Mouse (Mus musculus) megakaryocyte progenitor cell, adult 5-6 weeks (primary cell): Measurements from ENCODE around the gene Npw. TPM values are rescaled to one million over a fixed set of nuclear protein-coding genes. Genes with fewer than 3 reads are reported as not detected.
A peak's percentile ranks its signal among the peaks of the same experiment; 100 is the strongest.
"Not testable (repeated sequence)": the region's sequence is repeated elsewhere in the genome, so short reads cannot be mapped to it uniquely, and the experiment has no call there.

Experiments
- ATAC-seq: replicated peaks from 2 replicates; pipeline ENCODE4 v1.8.0; 2016; ENCODE audit warnings: mild to moderate bottlenecking, moderate TSS enrichment, inconsistent platforms; ENCODE audit not compliant: poor library complexity
- total RNA-seq, 2 experiments: library from RNA; stranded (forward) in 1 of 2; stranded (reverse) in 1 of 2; fragments of 157-497, 149-512 nt in 1 of 2; fragments of 200-1000 nt in 1 of 2; gene quantifications; 2 replicates each; pipeline versions ENCODE4 v1.2.3 to v1.2.4; 2015 to 2017

The Npw gene
- total RNA-seq, 2 experiments from 2014 or later, result not detected

DNA sequence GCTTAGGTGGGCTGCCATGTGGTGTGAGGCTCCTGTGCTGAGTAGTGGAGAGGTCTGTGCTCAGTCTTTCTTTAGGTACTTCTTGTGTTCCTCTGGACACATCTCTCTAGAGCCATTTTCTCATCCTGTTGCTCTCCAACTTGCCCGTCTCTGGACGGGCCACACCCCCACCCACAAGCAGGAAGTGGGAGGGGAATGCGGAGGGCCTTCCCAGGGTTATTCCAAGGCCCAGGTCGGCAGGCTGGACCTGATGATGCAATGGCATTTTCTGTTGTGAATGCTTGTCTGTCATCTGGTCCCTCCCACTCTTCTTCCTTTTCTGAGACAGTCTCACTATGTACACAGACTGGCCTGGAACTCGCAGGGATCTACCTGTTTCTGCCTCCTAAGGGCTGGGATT is 13.9 kb upstream of the Npw start:
- ATAC-seq, result peak; percentile 7; the same call in 1 of the 2 replicates

DNA sequence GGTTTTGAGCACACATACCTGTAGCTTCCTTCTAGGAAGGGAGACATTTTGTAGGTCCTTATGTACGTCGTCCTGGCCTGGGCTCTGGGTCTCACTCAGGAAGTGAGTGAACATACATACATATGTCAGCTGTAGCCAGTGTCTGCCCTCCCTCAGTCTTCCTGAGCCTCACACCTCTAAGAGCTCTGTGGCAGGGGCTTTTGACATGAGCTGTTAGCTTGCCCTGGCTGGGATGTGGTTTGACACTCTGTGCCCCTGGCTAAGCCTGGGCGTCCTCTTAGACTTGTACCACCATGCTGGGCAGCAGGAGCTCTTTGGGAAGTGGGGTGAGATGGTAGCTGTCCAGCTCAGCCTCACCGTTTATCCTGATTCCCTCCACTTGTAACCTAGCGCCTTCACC is 13.1 kb upstream of the Npw start:
- ATAC-seq, result no peak

DNA sequence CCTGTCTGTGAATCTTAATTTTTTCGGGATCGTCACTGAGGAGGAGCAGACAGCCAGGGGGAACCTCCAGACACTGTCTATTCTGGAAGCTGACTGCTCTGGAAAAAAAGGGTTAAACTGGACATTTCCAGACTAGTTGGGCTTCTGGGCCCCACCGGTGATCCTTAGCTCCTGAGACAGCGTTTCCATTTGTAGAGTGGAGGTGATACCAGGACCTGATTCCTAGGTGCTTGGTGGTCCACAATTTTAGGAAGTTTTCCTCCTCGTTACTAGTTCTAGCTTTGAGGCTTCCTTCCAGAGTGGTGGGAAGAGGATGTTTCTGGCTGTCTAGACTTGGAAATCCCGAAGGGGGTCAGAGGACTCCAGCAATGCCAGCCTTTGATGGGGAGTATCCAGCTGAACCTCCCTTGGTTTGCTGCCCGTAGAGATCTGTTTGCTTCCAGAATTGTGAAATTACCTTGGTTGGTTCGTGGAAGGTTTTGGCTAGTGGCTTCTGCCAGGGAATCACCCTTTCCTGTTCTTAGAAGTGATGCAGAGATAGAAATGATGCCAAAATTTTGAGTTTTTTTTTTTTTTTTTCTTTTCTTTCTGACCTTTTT is 12.1 kb upstream of the Npw start:
- ATAC-seq, result no peak

DNA sequence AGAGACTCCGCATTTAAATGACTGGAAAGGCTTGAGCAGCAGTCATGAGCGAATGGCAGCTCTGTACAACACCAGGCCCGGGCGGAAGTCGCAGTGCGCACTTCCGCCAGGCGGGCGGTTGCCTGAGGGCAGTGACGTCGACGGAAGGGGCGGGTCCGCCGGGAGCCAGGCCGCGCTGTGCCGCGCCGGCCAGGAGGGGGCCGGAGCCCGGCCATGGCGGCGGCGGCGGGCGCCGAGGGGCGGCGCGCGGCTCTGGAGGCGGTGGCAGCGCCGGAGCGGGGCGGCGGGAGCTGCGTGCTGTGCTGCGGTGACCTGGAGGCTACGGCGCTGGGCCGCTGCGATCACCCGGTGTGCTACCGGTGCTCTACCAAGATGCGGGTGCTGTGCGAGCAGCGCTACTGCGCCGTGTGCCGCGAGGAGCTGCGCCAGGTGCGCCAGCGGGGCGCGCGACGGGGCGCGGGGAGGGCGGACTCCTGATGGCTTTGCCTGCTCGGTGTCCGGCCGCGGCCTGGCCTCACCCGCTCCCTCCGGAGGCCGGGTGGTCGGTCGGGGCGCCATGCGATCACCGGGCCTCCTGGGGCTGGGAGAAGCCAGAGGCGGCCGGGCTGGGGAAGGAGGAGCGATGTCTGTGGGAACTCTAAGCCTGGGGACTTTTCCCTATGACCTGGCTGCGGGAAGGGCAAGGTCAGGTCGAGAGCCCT is 11.4 kb upstream of the Npw start, which contains the start of gene Zfp598:
Gene Zfp598 (plus strand): TSS at position 143 of the 701 bp plus-strand sequence.
- peak; percentile 93 for ATAC-seq

DNA sequence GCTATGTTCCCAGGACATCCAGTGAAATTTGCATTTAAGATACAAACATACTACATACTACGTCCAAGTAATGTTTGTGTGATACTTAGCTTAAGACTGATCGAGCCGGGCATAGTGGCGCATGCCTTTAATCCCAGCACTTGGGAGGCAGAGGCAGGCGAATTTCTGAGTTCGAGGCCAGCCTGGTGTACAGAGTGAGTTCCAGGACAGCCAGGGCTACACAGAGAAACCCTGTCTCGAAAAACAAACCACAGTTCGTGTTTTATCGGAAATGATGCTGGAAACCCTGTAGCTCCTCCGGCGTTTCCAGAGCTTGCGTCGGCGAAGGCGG is 10.9 kb upstream of the Npw start:
- ATAC-seq, result not testable (repeated sequence)

DNA sequence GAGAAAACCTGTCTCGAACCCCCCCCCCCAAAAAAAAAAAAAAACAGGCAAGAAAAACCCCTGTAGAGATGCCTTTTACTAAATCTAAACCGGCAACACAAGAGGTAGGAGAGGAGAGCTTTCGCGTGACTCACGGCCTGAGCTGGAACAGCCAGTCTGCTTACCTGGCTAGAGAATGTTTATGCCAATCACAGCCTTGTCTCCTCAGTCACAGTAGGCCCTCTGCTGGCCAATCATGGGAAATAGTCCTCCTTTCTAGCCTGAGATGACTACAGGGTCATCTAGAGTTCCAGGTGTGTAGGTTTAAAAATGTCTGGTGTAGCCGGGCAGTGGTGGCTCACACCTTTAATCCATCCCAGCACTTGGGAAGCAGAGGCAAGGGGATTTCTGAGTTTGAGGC is 9.2 kb upstream of the Npw start:
- peak; percentile 72 for ATAC-seq

DNA sequence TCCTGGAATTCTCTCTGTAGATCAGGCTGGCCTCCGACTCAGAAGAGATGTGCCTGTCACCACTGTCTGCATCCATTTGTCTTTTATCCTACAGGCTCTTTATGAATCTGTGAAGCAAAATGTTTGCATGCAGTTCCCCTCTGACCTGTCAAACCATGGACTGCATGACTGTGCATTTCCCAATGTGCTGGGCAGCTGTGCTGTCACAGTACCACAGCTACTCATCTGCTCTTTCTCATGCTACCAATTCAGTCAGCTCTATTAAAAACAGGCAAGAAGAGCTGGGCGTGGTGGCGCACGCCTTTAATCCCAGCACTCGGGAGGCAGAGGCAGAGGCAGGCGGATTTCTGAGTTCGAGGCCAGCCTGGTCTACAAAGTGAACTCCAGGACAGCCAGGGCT is 8.8 kb upstream of the Npw start:
- ATAC-seq, result not testable (repeated sequence)

DNA sequence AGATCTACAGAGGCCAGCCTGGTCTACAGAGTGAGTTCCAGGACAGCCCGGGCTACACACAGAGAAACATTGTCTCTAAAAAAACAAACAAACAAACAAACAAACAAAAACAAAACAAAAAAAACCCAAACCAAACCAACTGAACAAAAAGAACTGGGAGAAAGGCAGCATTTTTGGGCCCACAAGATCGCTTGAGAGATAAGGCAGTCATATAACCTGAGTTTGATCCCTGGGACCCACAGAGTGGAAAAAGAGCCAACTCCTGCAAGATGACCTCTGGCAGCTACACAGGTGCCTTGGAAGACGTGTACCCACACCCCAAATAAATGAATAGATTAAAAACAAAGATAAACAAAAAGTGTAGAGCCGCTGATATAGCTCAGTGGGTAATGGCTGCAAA is 3.3 kb downstream of the Npw start:
- no peak for ATAC-seq

DNA sequence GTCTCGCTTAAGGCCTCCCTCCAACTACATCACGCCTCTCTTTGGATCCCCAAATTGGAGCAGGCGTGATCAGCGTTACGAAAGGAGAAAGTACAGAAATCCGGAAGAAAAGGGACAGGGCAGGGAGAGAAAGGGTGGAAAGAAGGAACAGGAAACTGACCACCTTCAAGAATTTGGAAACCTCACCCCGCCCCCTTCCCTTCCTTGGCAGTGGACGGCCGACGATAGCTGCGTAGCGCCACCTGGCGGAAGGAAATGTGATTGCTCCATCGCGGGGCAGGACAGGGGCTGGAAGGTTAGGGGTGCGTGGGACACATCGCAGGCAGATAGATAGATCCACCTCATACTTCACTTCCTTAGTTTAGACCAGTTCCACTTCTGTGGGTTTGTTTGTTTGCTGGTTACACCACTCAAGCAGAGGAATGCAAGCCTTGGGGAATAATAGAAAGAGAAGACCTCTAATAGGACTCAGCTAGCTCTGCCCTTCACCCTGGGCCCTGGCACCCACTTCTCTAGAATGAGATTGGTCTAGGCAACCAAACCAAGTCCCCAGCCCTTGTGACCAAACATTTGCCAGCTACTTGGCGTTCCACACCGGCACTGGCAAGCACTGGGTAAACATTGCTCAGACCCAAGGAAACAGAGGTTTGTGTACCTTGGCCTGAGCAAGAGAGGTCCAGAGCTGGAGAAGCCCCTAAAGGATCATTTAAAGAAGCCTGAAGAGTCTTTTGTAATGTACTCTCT is 4.1 kb downstream of the Npw start:
- peak; percentile 87 for ATAC-seq

DNA sequence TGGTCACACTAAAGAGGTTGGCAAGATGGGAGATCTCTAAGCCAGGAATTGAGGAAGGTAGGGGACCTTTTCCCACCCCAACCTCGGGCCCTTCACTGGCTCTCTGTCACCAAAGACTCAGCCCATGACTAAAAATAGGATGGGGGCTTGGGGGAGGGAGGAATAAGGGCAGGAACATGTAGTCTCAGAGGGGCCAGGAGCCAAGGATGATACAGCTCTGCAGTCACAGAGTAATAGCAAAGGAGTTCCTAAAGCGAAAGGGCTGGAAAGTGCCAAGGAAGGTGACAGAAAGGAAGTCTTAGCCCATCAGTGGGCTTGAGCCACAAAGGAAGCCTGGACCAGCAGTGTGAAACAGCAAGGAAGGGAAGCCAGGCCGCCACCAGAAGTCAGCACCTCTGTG is 6.4 kb downstream of the Npw start:
- no peak for ATAC-seq

DNA sequence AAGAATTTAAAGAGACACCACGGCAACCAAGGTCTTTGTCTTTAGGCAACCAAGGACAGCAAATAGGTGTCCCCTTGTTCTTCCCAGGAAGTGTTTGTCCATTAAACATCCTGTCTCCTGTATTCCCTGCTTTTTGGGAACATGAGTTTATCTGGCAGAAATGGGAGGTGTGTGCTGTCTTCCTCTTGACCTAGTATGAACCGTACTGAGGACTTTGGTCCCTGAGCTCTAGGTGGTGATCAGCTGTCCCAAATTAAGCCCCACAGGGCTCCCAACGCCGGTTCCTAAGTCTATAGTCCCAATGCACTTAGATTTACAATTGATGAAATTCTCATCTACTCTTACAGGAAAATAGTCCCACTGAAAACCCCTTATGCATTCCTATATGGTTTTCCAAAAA is 7.5 kb downstream of the Npw start:
- ATAC-seq, result no peak

DNA sequence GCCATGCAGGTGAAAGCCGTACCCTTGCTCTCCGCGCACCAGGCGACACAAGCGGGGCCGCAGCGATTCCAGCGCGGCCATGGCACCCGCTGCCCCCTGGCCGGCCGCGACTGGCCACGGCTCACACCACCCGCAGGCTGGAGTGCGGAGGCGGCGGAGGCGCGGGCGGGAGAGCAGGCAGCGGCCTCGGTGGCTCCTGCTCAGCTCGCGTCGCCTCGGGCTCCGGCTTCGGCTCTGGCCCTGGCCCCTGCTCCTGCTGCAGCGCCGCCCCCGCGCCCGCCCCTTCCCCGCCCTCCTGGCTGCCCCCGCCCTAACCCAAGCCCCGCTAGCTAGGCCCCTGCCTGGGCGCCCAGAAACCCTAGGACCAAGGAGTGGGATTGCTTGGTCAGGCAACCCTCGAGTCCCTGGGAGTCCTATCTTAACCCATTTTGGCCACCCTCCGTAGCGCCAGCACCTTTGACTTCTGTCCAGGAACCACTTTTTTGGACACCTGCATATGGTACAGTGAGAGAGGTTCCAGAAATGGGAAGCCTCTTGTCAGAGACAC is 8.1 kb downstream of the Npw start, which contains the start of gene Slc9a3r2:
Gene Slc9a3r2 (minus strand): TSS at position 258 of the 547 bp plus-strand sequence.
- peak; percentile 6; the same call in 1 of the 2 replicates for ATAC-seq

DNA sequence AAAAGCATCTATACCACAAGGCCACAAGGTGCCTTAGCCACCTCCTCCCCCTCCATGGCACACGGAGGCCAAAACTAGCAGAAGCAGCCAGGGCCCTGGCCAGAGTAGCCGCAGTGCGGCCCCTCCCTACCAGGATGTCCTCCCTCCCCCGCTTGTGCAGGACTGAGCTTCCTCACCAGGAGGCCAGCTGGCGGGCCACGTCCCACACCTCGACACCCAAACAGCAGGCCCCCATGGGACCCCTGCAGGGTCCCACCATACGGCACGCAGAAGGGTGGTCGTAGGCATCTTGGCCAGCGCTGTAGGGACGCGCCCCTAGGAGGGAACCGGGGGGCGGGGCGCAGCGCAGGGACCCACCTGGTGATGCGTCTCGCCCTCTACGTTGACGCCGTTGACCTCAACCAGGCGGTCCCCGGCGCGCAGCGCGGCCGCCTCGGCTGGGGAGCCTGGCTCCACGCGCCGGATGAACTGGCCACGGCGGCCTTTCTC is 8.6 kb downstream of the Npw start:
- ATAC-seq, result no peak

DNA sequence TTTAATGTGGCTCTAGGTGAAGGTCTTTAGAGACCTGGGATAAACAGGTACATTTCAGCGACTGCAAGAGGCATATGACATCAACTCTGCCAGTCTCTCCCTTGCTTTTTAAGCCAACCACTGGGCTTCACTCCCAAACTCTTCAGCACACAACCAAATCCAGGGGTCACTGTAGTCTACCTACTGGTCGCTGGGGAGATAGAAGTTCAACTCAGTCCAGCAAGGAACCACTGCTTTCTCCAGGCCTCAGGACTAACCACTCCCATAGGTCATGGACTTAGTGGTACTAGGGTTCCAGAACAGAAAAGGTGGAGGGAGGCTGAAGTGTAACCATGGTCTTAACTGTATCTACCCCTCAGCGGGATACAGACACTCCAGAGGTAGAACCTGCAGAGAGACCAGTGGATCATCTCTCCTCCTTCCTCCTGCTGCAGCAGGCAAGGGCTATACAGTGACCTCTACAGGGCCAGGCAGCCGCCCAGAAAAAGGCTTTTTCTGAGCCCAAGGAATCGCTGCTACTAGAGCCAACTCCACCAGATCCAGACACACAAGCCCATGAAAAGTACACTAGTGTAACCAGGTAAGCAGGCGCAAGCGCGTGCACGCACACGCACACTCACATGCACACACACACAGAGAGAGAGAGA is 9.4 kb downstream of the Npw start:
- ATAC-seq, result no peak

DNA sequence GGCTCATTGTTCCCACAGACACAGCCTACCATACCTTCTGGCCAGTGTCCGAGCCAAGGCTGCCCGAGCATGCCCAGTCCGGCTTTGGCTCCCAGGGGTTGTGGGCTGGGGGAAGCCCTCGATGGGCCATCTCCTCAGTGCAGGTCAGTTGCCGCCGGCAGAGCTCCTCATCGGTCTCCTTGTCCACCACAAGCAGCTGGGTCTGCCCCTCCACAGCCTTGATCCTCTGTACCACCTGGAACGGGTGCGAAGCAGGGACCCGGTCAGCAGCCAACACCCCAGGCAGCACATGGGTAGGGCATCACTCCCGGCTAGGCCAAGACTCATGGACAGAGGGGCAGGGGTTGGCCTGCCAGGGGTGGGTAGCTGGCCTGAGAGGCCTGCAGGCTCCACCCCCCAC is 10.8 kb downstream of the Npw start:
- no peak for ATAC-seq

DNA sequence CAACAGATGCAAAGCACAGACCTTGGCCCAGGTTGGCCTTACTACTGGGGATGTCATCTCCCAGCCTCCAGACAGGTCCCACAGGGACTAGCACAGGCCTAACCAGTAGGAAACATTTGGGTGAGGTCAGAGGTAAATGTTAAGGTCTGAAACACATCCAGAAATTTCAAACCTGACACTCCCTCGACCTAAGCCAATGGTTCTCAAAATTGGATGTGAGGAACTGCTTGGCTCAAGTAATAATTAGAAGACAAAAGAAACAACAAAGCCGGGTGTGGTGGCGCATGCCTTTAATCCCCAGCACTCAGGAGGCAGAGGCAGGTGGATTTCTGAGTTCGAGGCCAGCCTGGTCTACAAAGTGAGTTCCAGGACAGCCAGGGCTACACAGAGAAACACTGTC is 11.9 kb downstream of the Npw start:
- no peak for ATAC-seq

DNA sequence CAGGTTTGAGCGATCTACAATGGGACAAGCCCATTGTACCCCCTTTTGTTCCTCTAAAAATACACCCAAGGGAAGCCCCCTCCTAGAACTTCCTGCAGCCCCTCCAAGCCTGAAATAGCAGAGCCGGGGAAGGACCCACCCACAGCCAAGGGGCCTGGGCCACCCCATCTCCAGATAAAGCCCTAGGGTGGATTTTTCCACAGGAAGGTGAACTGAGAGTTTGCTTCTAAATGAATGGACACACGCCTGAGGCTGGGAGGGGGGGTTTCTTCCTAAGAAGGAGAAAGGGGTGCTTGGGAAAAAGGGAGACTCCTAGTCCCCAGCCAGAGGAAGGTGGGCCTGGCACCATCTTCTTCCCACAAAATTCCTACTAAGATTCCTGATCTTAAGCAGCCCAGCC is 12.3 kb downstream of the Npw start:
- no peak for ATAC-seq

DNA sequence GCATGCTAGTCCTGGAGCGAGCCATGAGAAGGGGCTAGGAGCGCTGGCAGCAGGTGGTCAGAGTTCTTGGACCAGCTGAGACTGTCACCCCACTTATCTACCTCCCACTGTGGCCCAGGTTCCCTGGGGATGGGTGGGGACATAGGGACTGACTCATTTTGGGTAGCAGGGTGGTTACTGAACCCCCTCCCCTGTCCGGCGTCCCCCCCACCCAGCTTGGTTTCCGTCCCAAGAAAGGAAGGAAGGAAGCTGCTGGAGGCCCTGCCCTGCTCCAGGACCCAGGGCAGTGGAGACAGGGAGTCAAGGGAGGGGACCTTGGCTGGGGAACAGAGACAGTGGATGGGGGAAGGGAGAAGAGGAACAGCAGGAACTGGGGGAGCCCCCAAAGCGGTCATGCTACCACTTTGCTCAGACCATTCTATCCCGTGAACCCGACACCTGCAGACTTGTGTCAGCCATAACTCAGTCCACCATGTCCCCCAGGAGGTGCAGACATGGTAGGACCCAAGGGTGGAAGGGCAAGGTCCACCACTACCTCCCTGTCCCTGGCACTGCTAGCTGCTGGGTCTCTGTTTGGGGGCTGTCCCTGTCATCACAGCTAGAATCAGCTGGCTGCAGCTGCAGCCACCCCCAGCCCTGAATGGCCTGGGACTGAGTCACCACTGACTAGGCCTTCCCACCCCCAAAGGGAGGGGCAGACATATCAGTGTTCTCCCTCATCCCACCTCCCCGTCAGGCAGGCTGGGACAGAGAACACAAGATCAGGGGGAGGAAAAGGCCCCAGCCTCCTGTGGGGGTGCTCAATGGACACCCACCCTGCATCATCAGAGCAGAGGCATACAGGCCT is 13.2 kb downstream of the Npw start:
- no peak for ATAC-seq

DNA sequence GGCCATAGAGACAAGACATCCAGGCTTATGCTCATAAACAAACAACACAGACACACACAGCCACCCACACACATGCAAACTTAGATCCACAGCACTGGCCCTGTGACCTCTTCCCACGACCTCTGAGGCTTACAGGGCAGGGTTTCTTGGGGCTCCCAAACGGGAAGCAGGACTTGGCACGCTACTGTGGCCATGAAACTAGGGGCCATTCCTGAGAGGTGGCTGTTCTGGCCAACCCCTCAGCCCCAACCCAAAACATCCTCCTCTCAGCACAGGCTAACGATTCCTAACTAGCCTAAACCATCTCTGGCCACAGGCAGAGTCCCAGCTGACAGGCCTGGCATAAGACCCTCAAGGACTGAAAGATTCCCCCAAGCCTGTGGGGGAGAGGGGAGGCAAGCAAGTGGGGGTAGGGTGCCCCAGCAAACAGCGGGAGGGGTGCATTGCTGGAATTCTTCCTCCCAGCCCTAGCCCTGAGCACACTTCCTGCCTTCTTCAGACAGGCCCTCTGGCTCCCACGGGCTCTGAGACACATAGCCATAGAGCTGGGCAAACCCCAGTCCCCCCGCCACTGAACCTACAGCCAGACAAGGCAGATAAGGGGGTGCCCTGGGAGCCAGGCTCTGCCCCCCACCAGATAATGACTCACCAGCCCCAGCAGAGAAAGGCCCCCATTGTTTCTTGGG is 14.1 kb downstream of the Npw start:
- ATAC-seq, result no peak
